Mouse (Mus musculus): Measurements from ENCODE around the gene Igfals.

- TF ChIP-seq CTCF (conservative IDR thresholded peaks at IDR 0.05; ENCODE audit: insufficient read depth, insufficient read length, low read depth, low read length) (no peak), POLR2A (IDR thresholded peaks at IDR 0.05; ENCODE audit: low read depth, low read length) (no peak)
These were observed 28.5 kb downstream of the Igfals start for GRCm38 (mm10) chr17:24894061-24894994.
